Mouse (Mus musculus): ENCODE data around the gene Drosha. TPM values are rescaled to one million over a fixed set of nuclear protein-coding genes. Genes with fewer than 3 reads are reported as not detected.
"Not testable (repeated sequence)": the region's sequence is repeated elsewhere in the genome, so short reads cannot be mapped to it uniquely, and the experiment has no call there.

Drosha gene
- polyA plus RNA-seq, 1 experiment from 2014 or later = 47.3 TPM

DNA sequence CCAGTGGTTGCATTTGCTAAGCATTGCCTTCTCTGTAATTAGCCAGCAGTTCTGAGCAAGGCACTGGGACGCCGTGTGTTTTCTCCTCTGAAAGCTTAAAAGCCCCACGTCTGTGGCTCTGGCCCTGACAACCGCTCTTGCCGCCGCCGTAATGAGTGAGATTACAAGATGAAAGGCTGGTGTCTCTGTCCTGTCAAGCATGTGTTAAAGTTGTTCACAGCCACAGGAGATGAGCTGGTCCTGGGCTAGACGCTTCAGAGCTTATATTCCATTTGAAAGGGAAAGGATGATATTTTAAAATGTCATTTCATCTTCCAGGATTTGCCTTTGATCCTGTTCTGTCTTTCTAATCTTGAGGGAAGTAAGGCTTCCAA lies 76.6 kb downstream of the Drosha start:
- ChIA-PET POLR2A (no interaction called here), CTCF (interaction anchor here (0.8 kb wide), 1 partner anchor 13 kb away, joined by 3 read pairs; no protein-coding TSS in a partner anchor)
- ATAC-seq (no peak), DNase-seq (ENCODE audit: low read depth, low spot score) (no peak)
- TF ChIP-seq CTCF (IDR thresholded peaks at IDR 0.05) = no peak
- in situ Hi-C loops (cut with MboI; ENCODE audit: low pct_unique_long_range_greater_than_20kb) = no loop called here
- H3K27me3 ChIP-seq = no peaks in the 10 kb centered on the region

DNA sequence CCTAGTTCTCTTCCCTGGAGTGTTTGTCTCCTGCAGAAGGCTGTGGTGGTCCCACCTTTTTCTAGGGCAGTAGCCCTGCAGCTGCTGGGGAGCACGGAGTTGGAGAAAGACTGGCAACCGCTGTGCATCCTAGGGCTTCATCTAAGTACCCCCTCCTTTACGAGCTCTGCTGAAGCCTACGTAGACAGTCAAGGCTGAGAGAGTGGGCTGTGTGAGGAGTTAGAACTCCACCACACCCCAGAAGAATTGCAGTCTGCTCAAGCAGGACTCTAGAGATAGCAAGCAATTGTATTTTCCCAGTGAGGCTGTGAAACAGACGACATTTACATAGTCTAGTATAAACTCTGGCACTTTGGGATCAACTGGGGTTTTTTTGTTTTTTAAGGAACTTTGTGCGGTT lies 79.8 kb downstream of the Drosha start:
- DNase-seq (ENCODE audit: low read depth, low spot score) = no peak
- H3K27me3 ChIP-seq = no peaks in the 10 kb centered on the region
- TF ChIP-seq CTCF (IDR thresholded peaks at IDR 0.05) = no peak
- in situ Hi-C loops (cut with MboI; ENCODE audit: low pct_unique_long_range_greater_than_20kb) = no loop called here
- CTCF ChIA-PET = interaction anchor here (1.4 kb wide), 1 partner anchor 9 kb away, joined by 3 read pairs; no protein-coding TSS in a partner anchor
- no peak for ATAC-seq
- POLR2A ChIA-PET = no interaction called here

DNA sequence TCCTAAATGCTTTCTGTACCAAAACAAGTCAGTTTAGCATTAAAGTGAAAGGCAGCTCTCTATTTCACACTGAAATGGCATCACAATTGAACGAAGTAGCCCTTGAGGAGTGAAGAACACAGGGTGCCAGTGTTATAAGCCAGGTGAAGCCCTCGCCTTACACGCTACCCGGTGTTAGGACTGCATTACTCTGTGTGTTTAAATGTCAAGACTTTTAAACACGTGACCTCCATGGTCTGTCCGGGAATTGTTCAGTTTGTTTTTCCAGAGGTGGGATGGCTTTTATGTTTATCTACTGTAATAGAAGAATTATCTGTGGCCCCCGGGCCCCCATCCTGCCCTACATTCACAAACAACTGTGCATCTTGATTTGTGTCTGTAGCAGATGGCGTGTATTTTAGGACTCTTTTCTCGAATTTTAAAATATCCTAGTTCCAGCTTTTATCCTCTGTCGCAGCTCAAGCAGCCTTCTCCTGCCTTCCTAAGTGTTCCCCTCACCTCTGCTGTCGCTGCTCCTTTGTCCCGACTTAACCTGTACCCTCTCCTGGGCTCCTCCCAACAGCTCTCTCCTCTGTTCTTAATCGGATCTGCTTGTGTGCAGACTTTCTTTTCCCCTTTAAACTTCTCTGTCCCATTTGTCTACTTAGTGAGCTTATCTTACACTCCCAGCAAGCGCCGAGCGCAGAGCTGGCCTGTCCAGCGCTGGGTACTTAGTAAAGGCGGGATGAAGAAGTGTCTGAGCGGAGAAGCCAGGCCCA lies 83.5 kb downstream of the Drosha start:
- in situ Hi-C loops (cut with MboI; ENCODE audit: low pct_unique_long_range_greater_than_20kb) = no loop called here
- H3K27me3 ChIP-seq = no peaks in the 10 kb centered on the region
- ChIA-PET CTCF (no interaction called here), POLR2A (no interaction called here)
- DNase-seq (ENCODE audit: low read depth, low spot score) (no peak), ATAC-seq (no peak)
- TF ChIP-seq CTCF (IDR thresholded peaks at IDR 0.05) = no peak

DNA sequence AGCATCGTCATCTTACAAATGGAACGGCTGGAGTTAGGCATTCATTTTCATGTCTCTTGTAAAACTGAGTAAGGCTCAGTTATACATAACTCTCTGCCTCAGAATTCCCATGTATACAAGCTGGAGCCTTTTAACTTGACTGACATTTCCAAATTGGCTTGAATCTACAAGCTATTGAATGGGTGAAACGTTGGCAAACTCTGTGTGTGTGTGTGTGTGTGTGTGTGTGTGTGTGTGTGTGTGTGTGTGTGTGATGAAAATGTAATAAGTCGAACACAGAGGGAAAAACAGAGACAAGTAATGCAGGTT lies 84.1 kb downstream of the Drosha start:
- TF ChIP-seq CTCF (IDR thresholded peaks at IDR 0.05) = no peak
- no peak for ATAC-seq
- no peaks in the 10 kb centered on the region for H3K27me3 ChIP-seq
- no peak for DNase-seq (ENCODE audit: low read depth, low spot score)
- CTCF ChIA-PET = no interaction called here
- in situ Hi-C loops (cut with MboI; ENCODE audit: low pct_unique_long_range_greater_than_20kb) = no loop called here
- POLR2A ChIA-PET = no interaction called here

DNA sequence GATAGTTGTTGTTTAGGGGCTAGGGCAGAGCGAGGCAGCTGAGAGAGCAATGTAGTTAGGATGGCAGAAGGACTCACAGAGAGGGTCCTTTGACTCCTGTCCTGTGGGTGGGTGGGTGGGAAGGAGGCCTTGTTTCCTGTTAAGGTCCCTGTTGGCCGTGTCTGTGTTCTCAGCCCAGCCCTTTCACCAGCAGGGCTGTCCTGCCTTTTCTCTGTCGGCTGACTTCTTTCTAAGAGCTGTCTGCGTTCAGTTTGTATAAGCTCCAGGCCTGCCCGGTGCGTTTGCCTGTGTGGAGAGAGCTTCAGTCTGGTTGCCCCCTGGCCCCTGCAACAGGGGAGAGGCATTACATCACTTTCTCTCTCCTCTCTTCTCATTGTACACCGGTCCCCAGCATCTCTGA lies 84.6 kb downstream of the Drosha start:
- no peaks in the 10 kb centered on the region for H3K27me3 ChIP-seq
- ATAC-seq (no peak), DNase-seq (ENCODE audit: low read depth, low spot score) (no peak)
- in situ Hi-C loops (cut with MboI; ENCODE audit: low pct_unique_long_range_greater_than_20kb) = no loop called here
- no peak for TF ChIP-seq CTCF (IDR thresholded peaks at IDR 0.05)
- POLR2A ChIA-PET = no interaction called here
- CTCF ChIA-PET = no interaction called here

DNA sequence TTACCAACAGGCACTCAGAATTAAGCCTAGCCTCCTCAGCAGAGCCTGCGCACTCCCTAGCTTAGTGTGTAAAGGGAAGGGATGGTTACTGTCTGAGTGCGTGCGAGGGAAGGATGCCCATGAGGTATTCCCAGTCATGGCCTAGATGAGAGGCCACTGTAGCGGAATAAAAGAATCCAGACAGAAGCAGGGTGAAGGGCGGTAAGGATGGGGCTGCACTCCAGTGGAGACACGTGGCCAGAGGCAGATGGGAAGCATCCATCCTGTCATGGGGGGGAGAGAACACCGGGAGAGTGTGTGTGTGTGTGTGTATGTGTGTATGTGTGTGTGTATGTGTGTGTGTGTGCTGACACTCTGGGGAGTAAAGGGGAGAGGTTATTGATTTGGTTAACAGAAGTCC lies 86.5 kb downstream of the Drosha start:
- ChIA-PET CTCF (interaction anchor here (1.7 kb wide), 1 partner anchor 1141 kb away, joined by 3 read pairs; no protein-coding TSS in a partner anchor), POLR2A (no interaction called here)
- H3K27me3 ChIP-seq = no peaks in the 10 kb centered on the region
- in situ Hi-C loops (cut with MboI; ENCODE audit: low pct_unique_long_range_greater_than_20kb) = loop anchor here (10.0 kb wide), 1 partner anchor 1144 kb away; no protein-coding TSS in a partner anchor
- ATAC-seq (no peak), DNase-seq (ENCODE audit: low read depth, low spot score) (no peak)
- no peak for TF ChIP-seq CTCF (IDR thresholded peaks at IDR 0.05)

DNA sequence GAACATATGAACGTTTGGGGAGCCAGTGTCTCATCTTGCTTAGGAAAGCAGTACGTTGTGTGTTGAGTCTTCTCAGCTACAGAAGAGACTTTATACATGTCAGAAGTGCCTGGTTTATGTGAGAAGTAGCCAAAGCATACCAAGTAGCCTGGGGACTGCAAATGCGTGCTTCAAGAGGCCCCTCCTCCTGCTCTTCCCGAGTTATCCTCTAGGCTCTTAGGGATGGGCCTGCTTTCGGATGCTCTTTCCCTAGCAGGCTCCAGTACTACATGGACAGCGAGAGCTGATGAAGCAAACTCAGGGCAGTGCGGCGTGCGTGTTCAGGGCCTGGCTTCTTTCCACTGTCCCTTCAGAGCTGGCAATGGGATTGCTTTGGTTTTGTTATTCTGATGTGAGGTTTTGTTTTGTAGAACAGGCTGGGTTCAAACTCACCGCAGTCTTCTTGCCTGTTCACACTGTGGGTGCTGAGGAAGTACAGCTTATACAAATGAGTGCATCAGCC lies 91.8 kb downstream of the Drosha start:
- ATAC-seq = no peak
- ChIA-PET CTCF (interaction anchor here (1.3 to 1.4 kb wide), 2 partner anchors 10 to 13 kb away, joined by 3 to 5 read pairs; no protein-coding TSS in a partner anchor), POLR2A (no interaction called here)
- in situ Hi-C loops (cut with MboI; ENCODE audit: low pct_unique_long_range_greater_than_20kb) = loop anchor here (10.0 kb wide), 1 partner anchor 1138 kb away; no protein-coding TSS in a partner anchor
- TF ChIP-seq CTCF (IDR thresholded peaks at IDR 0.05) = no peak
- H3K27me3 ChIP-seq = no peaks in the 10 kb centered on the region
- no peak for DNase-seq (ENCODE audit: low read depth, low spot score)

DNA sequence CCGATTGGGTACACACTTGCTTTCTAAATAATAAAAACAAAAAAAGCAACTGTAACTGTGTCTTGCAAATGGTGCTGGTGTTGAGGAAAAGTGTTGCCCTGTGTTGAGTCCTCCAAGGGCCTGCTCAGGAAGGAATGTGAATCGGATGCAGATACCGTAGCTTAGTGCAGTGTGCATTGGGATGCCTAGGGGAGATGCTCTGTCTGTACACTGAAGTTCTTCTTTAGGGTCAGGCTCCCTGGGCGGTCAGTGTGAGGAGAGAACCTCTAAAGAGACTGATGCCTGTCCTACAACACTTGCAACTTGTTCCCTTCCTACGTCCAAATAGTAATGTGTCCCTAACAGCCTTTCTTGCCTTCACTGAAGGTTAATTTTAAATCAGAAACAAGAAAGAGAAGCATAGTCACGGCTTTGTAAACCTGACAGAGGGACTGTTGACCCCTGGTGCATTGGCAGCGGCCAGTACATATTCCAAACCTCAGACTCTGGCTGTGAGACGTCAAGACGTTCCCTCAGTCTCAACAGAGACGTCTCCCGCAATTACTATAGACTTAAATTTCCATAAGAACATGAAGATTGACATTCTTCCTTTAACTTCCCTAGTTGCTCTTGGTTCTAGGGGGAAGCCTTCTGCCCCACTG lies 94.8 kb downstream of the Drosha start:
- POLR2A ChIA-PET, ATAC-seq: not testable (repeated sequence)
- in situ Hi-C loops (cut with MboI; ENCODE audit: low pct_unique_long_range_greater_than_20kb) = loop anchor here (10.0 kb wide), 1 partner anchor 1135 kb away; no protein-coding TSS in a partner anchor

DNA sequence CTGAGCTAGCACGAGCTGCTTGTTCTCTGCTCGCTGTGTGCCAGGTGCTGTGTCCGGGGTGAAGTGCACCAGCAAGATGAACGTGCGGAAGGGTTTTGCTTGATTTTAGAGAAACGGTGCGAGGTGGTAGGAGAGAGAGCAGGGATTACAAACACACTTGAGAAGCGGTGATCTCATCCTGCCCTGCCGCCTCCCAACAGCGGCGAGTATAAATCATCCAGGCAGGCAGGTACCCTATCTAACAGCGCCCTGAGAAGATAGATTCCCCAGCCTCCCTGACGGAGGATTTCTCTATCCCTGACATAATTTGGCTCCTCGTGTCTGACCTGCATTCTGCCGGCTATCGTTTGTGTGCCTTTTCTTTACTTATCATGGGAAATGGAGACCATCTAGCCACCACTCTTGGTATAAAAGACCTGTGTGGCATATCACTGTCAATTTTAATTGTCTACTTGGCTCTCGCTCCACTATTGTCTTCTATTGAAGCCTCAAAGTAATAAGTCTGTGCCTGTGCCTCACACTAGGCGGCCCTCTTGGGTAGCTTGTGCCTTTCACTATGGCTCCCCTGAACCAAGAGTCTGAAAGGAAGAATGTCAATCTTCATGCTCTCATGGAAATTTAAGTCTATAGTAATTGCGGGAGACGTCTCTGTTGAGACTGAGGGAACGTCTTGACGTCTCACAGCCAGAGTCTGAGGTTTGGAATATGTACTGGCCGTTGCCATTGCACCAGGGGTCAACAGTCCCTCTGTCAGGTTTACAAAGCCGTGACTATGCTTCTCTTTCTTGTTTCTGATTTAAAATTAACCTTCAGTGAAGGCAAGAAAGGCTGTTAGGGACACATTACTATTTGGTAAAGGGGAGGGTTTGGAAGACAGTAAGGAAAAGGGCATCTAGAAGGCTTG lies 95.6 kb downstream of the Drosha start:
- in situ Hi-C loops (cut with MboI; ENCODE audit: low pct_unique_long_range_greater_than_20kb) = loop anchor here (10.0 kb wide), 1 partner anchor 1135 kb away; no protein-coding TSS in a partner anchor
- ATAC-seq = no peak
- TF ChIP-seq CTCF (IDR thresholded peaks at IDR 0.05) = no peak
- H3K27me3 ChIP-seq = no peaks in the 10 kb centered on the region
- DNase-seq (ENCODE audit: low read depth, low spot score) = no peak
- CTCF ChIA-PET = no interaction called here
- POLR2A ChIA-PET = no interaction called here

More for the DNA sequence above, 94.8 kb downstream of the Drosha start:
- H3K27me3 ChIP-seq; DNase-seq (ENCODE audit: low read depth, low spot score); CTCF ChIA-PET: not testable (repeated sequence)

DNA sequence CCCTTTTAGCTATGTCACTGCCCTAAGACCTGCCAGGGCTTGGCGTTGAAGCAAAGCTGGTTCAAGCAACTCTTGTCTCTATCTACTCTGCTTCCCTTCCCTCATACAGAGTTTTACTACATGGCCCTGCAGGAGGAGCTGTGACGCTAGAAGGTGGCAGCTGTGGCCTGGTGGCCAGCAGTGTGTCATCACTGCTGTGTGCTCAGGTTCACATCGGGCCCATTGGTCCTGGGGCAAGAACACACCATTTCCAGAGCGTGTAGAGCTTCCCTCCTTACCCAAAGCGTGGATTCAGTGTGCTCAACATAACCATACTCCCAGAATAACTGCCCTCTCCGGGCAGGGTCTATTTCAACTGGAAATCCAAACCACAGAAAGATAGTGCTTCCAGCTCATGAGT lies 97.3 kb downstream of the Drosha start:
- TF ChIP-seq CTCF (IDR thresholded peaks at IDR 0.05) = no peak
- no peak for DNase-seq (ENCODE audit: low read depth, low spot score)
- CTCF ChIA-PET = no interaction called here
- in situ Hi-C loops (cut with MboI; ENCODE audit: low pct_unique_long_range_greater_than_20kb) = no loop called here
- POLR2A ChIA-PET = no interaction called here
- ATAC-seq = no peak
- H3K27me3 ChIP-seq = no peaks in the 10 kb centered on the region
